Mouse (Mus musculus) thymus, postnatal 0 days (tissue): ENCODE results near the gene Slc16a3. TPM values are rescaled to one million over a fixed set of nuclear protein-coding genes. Genes with fewer than 3 reads are reported as not detected.

Experiments used
- DNase-seq: peaks from one replicate; pipeline ENCODE4 v3.0.0-alpha.2; 2015; ENCODE audit warnings: low spot score
- polyA plus RNA-seq: library from polyadenylated mRNA; unstranded; fragments of >200 nt; fragmentation: Nextera tagmentation; extraction: Ambion mirVana; gene quantifications from 2 replicates; pipeline ENCODE4 v1.2.1, GENCODE M21; 2015

Slc16a3 gene
- polyA plus RNA-seq, 1 experiment from 2014 or later = 5.5 TPM

DNA sequence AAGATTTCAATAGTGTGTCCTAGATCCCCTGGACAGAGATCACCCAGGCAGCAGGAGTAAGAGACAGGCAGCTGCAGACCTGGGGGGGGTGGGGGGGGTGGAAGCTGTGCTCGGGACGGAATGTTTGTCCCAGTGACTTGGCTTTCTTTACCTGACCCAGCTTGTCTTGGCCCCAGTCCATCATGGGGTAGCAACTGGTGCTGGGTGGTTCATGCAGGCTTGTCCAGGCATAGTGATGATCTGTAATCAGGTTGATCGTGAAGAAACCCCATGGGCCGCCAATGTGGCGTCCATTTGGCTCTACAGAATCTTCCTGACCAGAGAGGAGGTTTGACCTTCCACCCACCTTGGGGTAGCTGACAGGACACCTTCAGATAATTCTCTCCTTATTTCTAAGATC lies 2.4 kb upstream of the Slc16a3 start:
- no peak for DNase-seq

GRCm38 (mm10) chr11:120948861-120949851 lies 876 bp downstream of the Slc16a3 start:
- DNase-seq = peak; percentile 60

- DNase-seq = no peak
Measured at GRCm38 (mm10) chr11:120949863-120950262, 1.6 kb downstream of the Slc16a3 start.

GRCm38 (mm10) chr11:120950281-120951202 lies 2.3 kb downstream of the Slc16a3 start:
- peak; percentile 71 for DNase-seq

GRCm38 (mm10) chr11:120951237-120951636 lies 3.0 kb downstream of the Slc16a3 start:
- no peak for DNase-seq

DNA sequence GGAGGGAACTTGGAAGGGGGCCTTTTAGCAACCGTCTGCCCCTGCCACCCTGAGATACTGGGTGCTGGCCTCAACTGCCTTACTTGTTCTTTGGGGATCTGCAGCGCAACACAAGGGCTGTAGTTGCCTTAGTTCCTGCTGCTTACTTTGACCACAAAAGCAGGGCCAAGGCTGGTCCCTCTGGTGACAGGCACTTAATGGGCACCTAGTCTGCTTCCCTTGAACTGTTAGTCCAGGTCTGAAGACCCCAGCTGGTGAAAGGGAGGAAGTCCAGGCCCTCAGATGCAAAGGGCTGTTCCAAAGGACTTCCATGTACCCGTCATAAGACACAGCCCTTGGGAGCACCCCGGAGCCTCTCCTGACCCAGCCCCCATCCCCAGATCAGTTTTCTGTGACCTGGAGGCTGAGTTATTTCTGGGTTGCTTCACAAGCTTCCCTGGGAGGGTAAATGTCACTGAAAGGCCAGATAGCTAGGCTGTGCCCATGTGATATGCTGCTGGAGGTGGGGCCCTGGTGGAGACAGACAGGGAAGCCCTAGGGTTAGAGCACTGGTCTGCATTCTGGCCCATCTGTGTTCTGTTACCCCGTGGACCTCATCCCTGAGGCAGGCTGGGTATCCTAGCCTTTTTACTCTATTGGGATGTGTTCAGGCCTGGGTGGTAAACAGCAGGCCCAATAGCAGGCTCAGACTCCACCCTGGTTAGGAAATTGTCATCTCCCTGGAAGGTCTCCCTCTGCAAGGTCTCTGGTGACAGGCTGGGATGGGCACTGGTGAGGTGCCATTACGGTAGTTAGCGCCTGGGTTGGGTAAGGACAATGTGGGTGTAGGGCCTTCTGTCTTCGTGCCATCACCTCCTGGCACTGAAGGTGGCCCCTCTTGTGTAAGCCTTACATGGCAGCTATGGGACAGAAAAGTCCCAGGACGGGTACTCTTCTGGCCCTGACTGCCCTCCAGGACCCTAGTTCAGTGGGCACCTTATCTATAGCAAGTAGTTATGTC lies 3.8 kb downstream of the Slc16a3 start:
- no peak for DNase-seq

DNA sequence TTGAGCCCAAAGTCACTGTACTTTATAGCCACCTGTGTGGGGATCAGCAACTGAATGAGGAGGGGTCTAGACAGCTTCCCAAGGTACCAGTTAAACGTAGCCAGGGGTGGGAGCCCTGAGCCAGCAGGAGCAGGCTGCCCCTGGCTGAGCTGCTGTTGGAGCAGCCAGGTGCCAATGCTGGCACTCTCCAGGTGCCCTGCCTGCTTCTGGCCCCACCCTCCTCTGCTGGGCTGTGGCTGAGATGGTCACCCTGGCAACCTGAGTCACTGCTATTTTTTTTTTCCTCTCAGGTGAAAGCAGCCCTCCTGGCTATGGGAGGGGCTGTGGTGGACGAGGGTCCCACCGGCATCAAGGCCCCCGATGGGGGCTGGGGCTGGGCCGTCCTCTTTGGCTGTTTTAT lies 6.7 kb downstream of the Slc16a3 start:
- DNase-seq = no peak

GRCm38 (mm10) chr11:120955701-120956100 lies 7.4 kb downstream of the Slc16a3 start:
- DNase-seq = no peak

- DNase-seq = no peak
Measured at GRCm38 (mm10) chr11:120957052-120957451, 8.8 kb downstream of the Slc16a3 start.

DNA sequence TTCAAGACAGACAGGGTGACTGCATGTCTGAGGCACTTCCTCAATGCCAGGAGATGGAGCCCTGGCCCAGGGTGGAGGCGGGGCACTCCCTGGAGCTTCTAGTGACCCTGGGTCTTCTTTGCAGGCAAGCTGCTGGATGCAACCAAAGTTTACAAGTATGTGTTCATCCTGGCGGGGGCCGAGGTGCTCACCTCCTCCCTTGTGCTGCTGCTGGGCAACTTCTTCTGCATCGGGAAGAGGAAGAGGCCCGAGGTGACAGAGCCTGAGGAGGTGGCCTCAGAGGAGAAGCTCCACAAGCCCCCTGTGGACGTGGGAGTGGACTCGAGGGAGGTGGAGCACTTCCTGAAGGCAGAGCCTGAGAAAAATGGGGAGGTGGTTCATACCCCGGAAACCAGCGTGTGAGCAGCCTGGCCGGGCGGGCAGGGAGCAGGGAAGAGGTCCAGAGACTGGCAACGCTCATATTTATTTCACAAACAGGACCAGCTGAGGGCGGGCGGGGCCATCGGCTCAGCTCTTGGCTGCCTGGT lies 9.5 kb downstream of the Slc16a3 start:
- DNase-seq = no peak

- DNase-seq = no peak
Measured at GRCm38 (mm10) chr11:120959066-120959465, 10.8 kb downstream of the Slc16a3 start.

- peak; percentile 34 for DNase-seq
Measured at GRCm38 (mm10) chr11:120959564-120959963, 11.3 kb downstream of the Slc16a3 start.

GRCm38 (mm10) chr11:120960248-120960647 lies 12.0 kb downstream of the Slc16a3 start:
- DNase-seq = no peak

GRCm38 (mm10) chr11:120961594-120961993 lies 13.3 kb downstream of the Slc16a3 start:
- DNase-seq = no peak

DNA sequence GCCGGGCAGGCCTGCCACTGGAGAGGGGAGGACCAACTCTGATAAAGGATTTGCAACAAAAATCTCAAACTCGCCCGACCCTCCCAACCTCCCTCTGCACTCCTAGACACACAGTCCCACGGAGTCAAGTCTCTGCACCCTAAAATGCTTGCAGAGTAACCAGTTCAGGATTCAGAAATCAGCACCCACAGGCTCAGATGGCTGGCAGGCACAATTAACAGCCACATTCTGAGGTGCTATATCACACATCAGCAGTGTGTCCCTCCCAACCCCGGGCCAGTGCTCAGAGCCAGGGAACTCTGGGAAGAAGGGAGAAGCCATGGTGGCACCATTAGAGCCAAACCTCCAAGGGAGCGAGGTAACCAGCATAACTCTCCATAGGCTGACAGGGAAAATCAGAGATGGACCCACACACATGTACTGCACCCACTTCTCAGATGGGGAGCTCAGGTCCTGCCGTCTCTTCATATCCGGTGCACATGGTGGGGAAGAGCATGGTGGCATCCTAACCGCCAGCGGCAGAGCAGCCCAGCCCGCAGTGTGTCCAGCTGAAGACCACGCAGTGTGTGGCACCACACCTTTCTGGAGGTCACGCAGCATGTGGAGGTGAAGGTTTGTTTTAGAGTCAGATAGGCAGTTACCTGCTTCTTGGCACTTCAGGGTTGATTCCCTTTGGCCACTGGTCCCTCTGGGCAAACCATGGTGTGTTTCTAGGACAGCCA lies 13.9 kb downstream of the Slc16a3 start:
- no peak for DNase-seq

GRCm38 (mm10) chr11:120962909-120963308 lies 14.6 kb downstream of the Slc16a3 start:
- no peak for DNase-seq

- no peak for DNase-seq
Measured at GRCm38 (mm10) chr11:120964195-120965157, 16.2 kb downstream of the Slc16a3 start.

GRCm38 (mm10) chr11:120965587-120965986 lies 17.3 kb downstream of the Slc16a3 start:
- no peak for DNase-seq
